In the genomic region with DNA sequence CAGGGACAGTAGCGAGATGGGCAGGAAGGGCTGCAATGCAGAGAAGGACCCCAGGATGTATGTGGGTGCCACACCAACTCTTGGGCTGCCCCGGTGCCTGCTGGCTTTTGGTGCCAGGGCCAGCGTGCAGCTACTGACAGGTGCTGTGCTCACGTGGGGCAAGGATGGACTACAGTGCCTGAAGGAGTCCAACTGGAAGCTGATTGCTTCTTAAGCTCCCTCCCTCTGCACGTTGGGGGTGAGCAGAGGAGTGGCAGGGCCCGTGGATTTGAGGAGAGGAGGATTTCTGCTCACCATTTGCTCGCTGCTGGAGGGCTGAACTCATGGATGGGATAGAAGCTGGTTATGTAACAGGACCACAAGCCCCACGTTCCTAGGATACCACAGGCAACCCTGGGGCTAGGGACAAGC, we compare ENCODE assay signal across 8 mouse cellular contexts. TPM values are rescaled to one million over a fixed set of nuclear protein-coding genes. Genes with fewer than 3 reads are reported as not detected.
A peak's percentile ranks its signal among the peaks of the same experiment; 100 is the strongest.
DNase-seq lines count a peak whose midpoint lies in the region; ATAC-seq and TF ChIP-seq lines count a peak whose summit lies in the region.

No protein-coding gene starts in this region.

- 11% methylated on average over 8 of the region's 8 CpGs for WGBS in embryonic facial prominence, embryonic 13.5 days
- WGBS in hindbrain, embryonic 13.5 days = 14% methylated on average over 8 of the region's 8 CpGs
- WGBS in limb, embryonic 13.5 days = 4% methylated on average over 8 of the region's 8 CpGs

- peak; percentile 56 for DNase-seq in retina, adult 2 months (ENCODE audit: low read depth, low spot score)
- DNase-seq in retina, postnatal 1 day = no peak
- DNase-seq in embryo, embryonic 10.5 days (ENCODE audit: low spot score) = no peak
- no peak for DNase-seq in ovary, postnatal 36 days (ENCODE audit: low spot score)

- H3K27me3 ChIP-seq in embryonic facial prominence, embryonic 13.5 days = no peaks in the 10 kb centered on the region
- H3K27me3 ChIP-seq in hindbrain, embryonic 13.5 days = no peaks in the 10 kb centered on the region
- no peaks in the 10 kb centered on the region for H3K27me3 ChIP-seq in limb, embryonic 13.5 days
- no peaks in the 10 kb centered on the region for H3K27me3 ChIP-seq in myocyte (ENCODE audit: control insufficient read depth, insufficient read depth, insufficient read length)

- peak overlapping the region; percentile 40 for H3K4me3 ChIP-seq in embryonic facial prominence, embryonic 13.5 days
- H3K4me3 ChIP-seq in hindbrain, embryonic 13.5 days = peak overlapping the region; percentile 19
- H3K4me3 ChIP-seq in limb, embryonic 13.5 days = peak overlapping the region; percentile 43
- peak overlapping the region; percentile 6 for H3K4me3 ChIP-seq in myocyte

- H3K27ac ChIP-seq in embryonic facial prominence, embryonic 13.5 days = peak overlapping the region; percentile 81
- peak overlapping the region; percentile 52; the same call in 1 of the 2 replicates for H3K27ac ChIP-seq in hindbrain, embryonic 13.5 days
- H3K27ac ChIP-seq in limb, embryonic 13.5 days = peak overlapping the region; percentile 85

- no peaks in the 10 kb centered on the region for H3K79me2 ChIP-seq in myocyte (ENCODE audit: control insufficient read depth, insufficient read depth)

- peaks cover 51% of the 10 kb centered on the region for H3K4me1 ChIP-seq in embryonic facial prominence, embryonic 13.5 days
- peaks cover 39% of the 10 kb centered on the region for H3K4me1 ChIP-seq in hindbrain, embryonic 13.5 days (replicated peaks)
- peaks cover 40% of the 10 kb centered on the region for H3K4me1 ChIP-seq in limb, embryonic 13.5 days

- peak overlapping the region; percentile 68 for H3K4me2 ChIP-seq in embryonic facial prominence, embryonic 13.5 days
- peak overlapping the region; percentile 53 for H3K4me2 ChIP-seq in hindbrain, embryonic 13.5 days
- peak overlapping the region; percentile 77 for H3K4me2 ChIP-seq in limb, embryonic 13.5 days (replicated peaks)
- peak overlapping the region; percentile 98 for H3K4me2 ChIP-seq in myocyte (ENCODE audit: low read depth)

- peak overlapping the region; percentile 28 for H3ac ChIP-seq in myocyte (ENCODE audit: control insufficient read depth, insufficient read length)

- H3K9me3 ChIP-seq in embryonic facial prominence, embryonic 13.5 days = no peaks in the 10 kb centered on the region
- no peaks in the 10 kb centered on the region for H3K9me3 ChIP-seq in hindbrain, embryonic 13.5 days
- H3K9me3 ChIP-seq in limb, embryonic 13.5 days = no peaks in the 10 kb centered on the region

- TF ChIP-seq POLR2A in myocyte (IDR thresholded peaks at IDR 0.05; ENCODE audit: insufficient read length, low read depth) = no peak

- H3K36me3 ChIP-seq in embryonic facial prominence, embryonic 13.5 days = peaks cover 1% of the 10 kb centered on the region; the same call in 1 of the 2 replicates
- peaks cover 5% of the 10 kb centered on the region; the same call in 1 of the 2 replicates for H3K36me3 ChIP-seq in hindbrain, embryonic 13.5 days
- H3K36me3 ChIP-seq in limb, embryonic 13.5 days = peaks cover 3% of the 10 kb centered on the region; the same call in 1 of the 2 replicates
- no peaks in the 10 kb centered on the region for H3K36me3 ChIP-seq in myocyte (ENCODE audit: control insufficient read depth, insufficient read depth)

- ATAC-seq in embryonic facial prominence, embryonic 13.5 days (ENCODE audit: insufficient number of reproducible peaks, insufficient read depth, low FRiP score, low TSS enrichment, low read depth) = 0 out of 2 replicates have a peak, but pooled peaks have one; percentile 1
- peak; percentile 47; the same call in 1 of the 2 replicates for ATAC-seq in hindbrain, embryonic 13.5 days (ENCODE audit: low FRiP score)
- peak; percentile 17 for ATAC-seq in limb, embryonic 13.5 days (ENCODE audit: low FRiP score, low read depth)

- peak overlapping the region; percentile 67 for H3K9ac ChIP-seq in embryonic facial prominence, embryonic 13.5 days
- H3K9ac ChIP-seq in hindbrain, embryonic 13.5 days = peak overlapping the region; percentile 53
- peak overlapping the region; percentile 62 for H3K9ac ChIP-seq in limb, embryonic 13.5 days

TF ChIP-seq in myocyte, 11 proteins besides CTCF, POLR2A, EP300 and RAD21:
- TF ChIP-seq MAX (IDR thresholded peaks at IDR 0.05; ENCODE audit: low read depth) (no peak), POLR2AphosphoS2 (IDR thresholded peaks at IDR 0.05; ENCODE audit: insufficient read length, low read depth) (no peak), SRF (IDR thresholded peaks at IDR 0.05; ENCODE audit: control insufficient read depth, insufficient read length, low read depth) (no peak), MYOD1 (IDR thresholded peaks at IDR 0.05; ENCODE audit: control insufficient read depth in 1 of 3, insufficient read length in 2 of 3, low read depth in 2 of 3) (peak in 2 of 3 experiments; percentile 68), CEBPB (IDR thresholded peaks at IDR 0.05; ENCODE audit: insufficient read depth, poor library complexity, severe bottlenecking) (no peak), MYOG (IDR thresholded peaks at IDR 0.05; ENCODE audit: control insufficient read depth in 1 of 3, insufficient read depth in 1 of 3, insufficient read length in 2 of 3, low read depth in 2 of 3) (peak; percentile 25 to 69 (median 32)), USF1 (IDR thresholded peaks at IDR 0.05; ENCODE audit: low read depth) (peak; percentile 56)
TF ChIP-seq in myocyte: peak in this region for 3.

RNA-seq across cellular contexts. Expression of gene Tef, which starts 0.7 kb away (rescaled TPM):
- 29.4 and 30.3 TPM in 2 replicates for polyA plus RNA-seq in embryonic facial prominence, embryonic 13.5 days (2015; fragmentation: Nextera tagmentation; extraction: Ambion mirVana)
- polyA plus RNA-seq in hindbrain, embryonic 13.5 days (2015; fragmentation: Nextera tagmentation; extraction: Ambion mirVana) = 22.3 and 22.4 TPM in 2 replicates
- 25.4 and 26.0 TPM in 2 replicates for polyA plus RNA-seq in limb, embryonic 13.5 days (2015; fragmentation: Nextera tagmentation; extraction: Ambion mirVana)
- 58.4 TPM for polyA plus RNA-seq in myocyte (2012; fragmentation: generic; extraction: Trizol)

RNA-seq across cellular contexts. Expression of gene Tob2, which starts 55.6 kb away (rescaled TPM):
- 25.6 and 26.7 TPM in 2 replicates for polyA plus RNA-seq in embryonic facial prominence, embryonic 13.5 days (2015; fragmentation: Nextera tagmentation; extraction: Ambion mirVana)
- 15.6 and 15.7 TPM in 2 replicates for polyA plus RNA-seq in hindbrain, embryonic 13.5 days (2015; fragmentation: Nextera tagmentation; extraction: Ambion mirVana)
- polyA plus RNA-seq in limb, embryonic 13.5 days (2015; fragmentation: Nextera tagmentation; extraction: Ambion mirVana) = 24.6 and 26.0 TPM in 2 replicates
- 37.9 TPM for polyA plus RNA-seq in myocyte (2012; fragmentation: generic; extraction: Trizol)

RNA-seq across cellular contexts. Expression of gene Rangap1, which starts 57.6 kb away (rescaled TPM):
- 103 and 116 TPM in 2 replicates for polyA plus RNA-seq in embryonic facial prominence, embryonic 13.5 days (2015; fragmentation: Nextera tagmentation; extraction: Ambion mirVana)
- polyA plus RNA-seq in hindbrain, embryonic 13.5 days (2015; fragmentation: Nextera tagmentation; extraction: Ambion mirVana) = 129 and 140 TPM in 2 replicates
- polyA plus RNA-seq in limb, embryonic 13.5 days (2015; fragmentation: Nextera tagmentation; extraction: Ambion mirVana) = 98.8 and 107 TPM in 2 replicates
- 96.6 TPM for polyA plus RNA-seq in myocyte (2012; fragmentation: generic; extraction: Trizol)

RNA-seq across cellular contexts. Expression of gene Zc3h7b, which starts 58.1 kb away (rescaled TPM):
- 35.4 and 45.7 TPM in 2 replicates for polyA plus RNA-seq in embryonic facial prominence, embryonic 13.5 days (2015; fragmentation: Nextera tagmentation; extraction: Ambion mirVana)
- polyA plus RNA-seq in hindbrain, embryonic 13.5 days (2015; fragmentation: Nextera tagmentation; extraction: Ambion mirVana) = 42.6 and 46.8 TPM in 2 replicates
- polyA plus RNA-seq in limb, embryonic 13.5 days (2015; fragmentation: Nextera tagmentation; extraction: Ambion mirVana) = 39.5 and 40.4 TPM in 2 replicates
- polyA plus RNA-seq in myocyte (2012; fragmentation: generic; extraction: Trizol) = 45.9 TPM
